Mouse (Mus musculus): ENCODE data around the gene Gm38431. TPM values are rescaled to one million over a fixed set of nuclear protein-coding genes. Genes with fewer than 3 reads are reported as not detected.

Gm38431 gene
- total and polyA plus RNA-seq, 3 experiments, result 1.1 to 30.5 (median 9.8) TPM

DNA sequence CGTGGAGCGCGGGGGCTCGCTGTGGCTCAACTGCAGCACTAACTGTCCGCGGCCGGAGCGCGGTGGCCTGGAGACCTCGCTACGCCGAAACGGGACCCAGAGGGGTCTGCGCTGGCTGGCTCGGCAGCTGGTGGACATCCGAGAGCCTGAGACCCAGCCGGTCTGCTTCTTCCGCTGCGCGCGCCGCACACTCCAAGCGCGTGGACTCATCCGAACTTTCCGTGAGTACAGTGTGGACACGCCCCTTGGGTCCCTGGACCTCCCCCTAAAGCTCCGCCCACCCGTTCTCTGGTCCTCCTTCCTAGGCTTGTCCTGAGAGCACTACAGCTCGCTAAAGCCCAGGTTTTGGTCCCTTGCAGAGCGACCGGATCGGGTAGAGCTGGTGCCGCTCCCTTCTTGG lies 58.7 kb downstream of the Gm38431 start:
- dilution Hi-C loops (cut with MboI; ENCODE audit: extremely low pct_ligation_motif_present, extremely low pct_unique_long_range_greater_than_20kb, low sequenced_read_pairs) (no loop called here), in situ Hi-C loops (cut with MboI; ENCODE audit: low pct_ligation_motif_present, low pct_unique_long_range_greater_than_20kb, low sequenced_read_pairs) (loop anchor here (5.0 kb wide), 1 partner anchor 94 kb away; no protein-coding TSS in a partner anchor)
- peak overlapping the region; percentile 31 for H3K9ac ChIP-seq (ENCODE audit: insufficient read depth, low read depth)
- TF ChIP-seq ZNF384 (IDR thresholded peaks at IDR 0.05; ENCODE audit: low read depth, low read length) (no peak), MYC (IDR thresholded peaks at IDR 0.05; ENCODE audit: low read depth, low read length) (peak; percentile 57; the same call in 1 of the 2 replicates), MAX (IDR thresholded peaks at IDR 0.05; ENCODE audit: low read length) (peak; percentile 73; the same call in 1 of the 2 replicates), ZC3H11A (IDR thresholded peaks at IDR 0.05; ENCODE audit: low read depth, low read length) (no peak), PAX5 (IDR thresholded peaks at IDR 0.05; ENCODE audit: low read length) (no peak), SIN3A (IDR thresholded peaks at IDR 0.05; ENCODE audit: low read length) (peak; percentile 63), NRF1 (IDR thresholded peaks at IDR 0.05; ENCODE audit: low read depth, low read length) (peak; percentile 70), NELFE (IDR thresholded peaks at IDR 0.05; ENCODE audit: low read depth, low read length) (peak; percentile 66), TBP (conservative IDR thresholded peaks at IDR 0.05; ENCODE audit: low read depth, low read length) (peak; percentile 71), JUN (IDR thresholded peaks at IDR 0.05; ENCODE audit: insufficient read depth, low read depth, low read length) (no peak), ELF1 (IDR thresholded peaks at IDR 0.05; ENCODE audit: low read depth, low read length) (0 out of 2 replicates have a peak, but pooled peaks have one; percentile 33), MXI1 (IDR thresholded peaks at IDR 0.05; ENCODE audit: low read depth, low read length) (peak; percentile 90), ZMIZ1 (IDR thresholded peaks at IDR 0.05; ENCODE audit: low read depth, low read length) (no peak), TCF12 (IDR thresholded peaks at IDR 0.05; ENCODE audit: low read depth, low read length) (peak; percentile 71), USF1 (IDR thresholded peaks at IDR 0.05; ENCODE audit: low read depth, low read length) (no peak), POLR2A (IDR thresholded peaks at IDR 0.05; ENCODE audit: low read depth, low read length) (peak; percentile 90), MEF2A (IDR thresholded peaks at IDR 0.05; ENCODE audit: borderline replicate concordance, low read depth, low read length) (peak; percentile 16; the same call in 1 of the 2 replicates), BHLHE40 (IDR thresholded peaks at IDR 0.05; ENCODE audit: low read depth, low read length) (peak; percentile 77)
- no peaks in the 10 kb centered on the region for H3K9me3 ChIP-seq (replicated peaks; ENCODE audit: low read length)
- no peaks in the 10 kb centered on the region for H3K79me2 ChIP-seq (replicated peaks; ENCODE audit: control insufficient read depth, extremely low read depth, insufficient read depth, poor library complexity, severe bottlenecking)
- H3K36me3 ChIP-seq (replicated peaks in 1 of 2; ENCODE audit: control insufficient read depth in 1 of 2, insufficient read depth in 1 of 2, low read length in 1 of 2), result peaks cover 30 to 42% of the 10 kb centered on the region in 2 experiments
- H3K4me1 ChIP-seq (ENCODE audit: control insufficient read depth in 1 of 2, insufficient read depth in 2 of 2), result peaks cover 12 to 43% of the 10 kb centered on the region in 2 experiments
- peak; percentile 94 for DNase-seq (ENCODE audit: extremely low read depth)
- peak overlapping the region; percentile 5 for H3K27ac ChIP-seq (ENCODE audit: insufficient read depth, low read depth)
- H3K27me3 ChIP-seq (replicated peaks), result no peaks in the 10 kb centered on the region
- peak overlapping the region; percentile 67 to 76 (median 74) for H3K4me3 ChIP-seq (replicated peaks in 1 of 3; ENCODE audit: low read depth in 2 of 3, low read length in 2 of 3, poor library complexity in 1 of 3)
- H3K4me2 ChIP-seq (ENCODE audit: insufficient read depth, low read depth, poor library complexity, severe bottlenecking), result peak overlapping the region; percentile 74

- peaks cover 34 to 42% of the 10 kb centered on the region in 2 experiments for H3K36me3 ChIP-seq (replicated peaks in 1 of 2; ENCODE audit: control insufficient read depth in 1 of 2, insufficient read depth in 1 of 2, low read length in 1 of 2)
- H3K4me2 ChIP-seq (ENCODE audit: insufficient read depth, low read depth, poor library complexity, severe bottlenecking), result peak overlapping the region; percentile 74
- H3K27me3 ChIP-seq (replicated peaks), result no peaks in the 10 kb centered on the region
- in situ Hi-C loops (cut with MboI; ENCODE audit: low pct_ligation_motif_present, low pct_unique_long_range_greater_than_20kb, low sequenced_read_pairs), result loop anchor here (5.0 kb wide), 1 partner anchor 95 kb away; no protein-coding TSS in a partner anchor
- DNase-seq (ENCODE audit: extremely low read depth), result no peak
- no peaks in the 10 kb centered on the region for H3K9me3 ChIP-seq (replicated peaks; ENCODE audit: low read length)
- dilution Hi-C loops (cut with MboI; ENCODE audit: extremely low pct_ligation_motif_present, extremely low pct_unique_long_range_greater_than_20kb, low sequenced_read_pairs), result no loop called here
- no peaks in the 10 kb centered on the region for H3K79me2 ChIP-seq (replicated peaks; ENCODE audit: control insufficient read depth, extremely low read depth, insufficient read depth, poor library complexity, severe bottlenecking)
- H3K4me3 ChIP-seq (replicated peaks in 1 of 3; ENCODE audit: low read depth in 2 of 3, low read length in 2 of 3, poor library complexity in 1 of 3), result peak overlapping the region; percentile 67 to 76 (median 74)
- H3K9ac ChIP-seq (ENCODE audit: insufficient read depth, low read depth), result peak overlapping the region; percentile 31; the same call in 1 of the 2 replicates
- no peak for TF ChIP-seq SMC3 (IDR thresholded peaks at IDR 0.05; ENCODE audit: low read depth, low read length)
- no peak for TF ChIP-seq JUN (IDR thresholded peaks at IDR 0.05; ENCODE audit: insufficient read depth, low read depth, low read length)
- no peak for TF ChIP-seq ETS1 (conservative IDR thresholded peaks at IDR 0.05; ENCODE audit: low read depth, low read length)
- no peak for TF ChIP-seq POLR2A (IDR thresholded peaks at IDR 0.05; ENCODE audit: low read depth, low read length)
- no peak for TF ChIP-seq TBP (conservative IDR thresholded peaks at IDR 0.05; ENCODE audit: low read depth, low read length)
- TF ChIP-seq MAX (IDR thresholded peaks at IDR 0.05; ENCODE audit: low read length), result peak; percentile 5; the same call in 1 of the 2 replicates
- 0 out of 2 replicates have a peak, but pooled peaks have one; percentile 5 for TF ChIP-seq BHLHE40 (IDR thresholded peaks at IDR 0.05; ENCODE audit: low read depth, low read length)
- no peak; the same call in 1 of the 2 replicates for TF ChIP-seq NELFE (IDR thresholded peaks at IDR 0.05; ENCODE audit: low read depth, low read length)
- TF ChIP-seq ELF1 (IDR thresholded peaks at IDR 0.05; ENCODE audit: low read depth, low read length), result 0 out of 2 replicates have a peak, but pooled peaks have one; percentile 1
- no peak for TF ChIP-seq POLR2AphosphoS2 (IDR thresholded peaks at IDR 0.05; ENCODE audit: low read depth, low read length)
- no peak for TF ChIP-seq RAD21 (IDR thresholded peaks at IDR 0.05; ENCODE audit: low read depth, low read length)
- TF ChIP-seq UBTF (IDR thresholded peaks at IDR 0.05; ENCODE audit: low read depth, low read length), result no peak
- peaks cover 12 to 50% of the 10 kb centered on the region in 2 experiments for H3K4me1 ChIP-seq (ENCODE audit: control insufficient read depth in 1 of 2, insufficient read depth in 2 of 2)
- no peak overlapping the region for H3K27ac ChIP-seq (ENCODE audit: insufficient read depth, low read depth)
Observed at GRCm38 (mm10) chr9:21032491-21032890, 59.3 kb downstream of the Gm38431 start.
